Mouse (Mus musculus) heart, embryonic 11.5 days (tissue): ENCODE measurements around the gene Denr. TPM values are rescaled to one million over a fixed set of nuclear protein-coding genes. Genes with fewer than 3 reads are reported as not detected.
A peak's percentile ranks its signal among the peaks of the same experiment; 100 is the strongest.

Experiments used
- ATAC-seq: fragments of 200-750 bp; cut with Nextera tagmentation; replicated peaks from 2 replicates; pipeline ENCODE4 v1.8.0; 2017; ENCODE audit warnings: moderate library complexity; ENCODE audit not compliant: insufficient number of reproducible peaks, low FRiP score, low TSS enrichment
- H3K27ac ChIP-seq: fragments of 300-500 bp; sonication (generic); 2 replicates; pipeline ENCODE4 v1.5.1; 2014; ENCODE audit warnings: mild to moderate bottlenecking, low read depth, low read length
- H3K27me3 ChIP-seq: fragments of 300-500 bp; sonication (generic); 2 replicates; pipeline ENCODE4 v1.6.1; 2014; ENCODE audit warnings: mild to moderate bottlenecking, low read length, mixed read lengths; ENCODE audit not compliant: control insufficient read depth, insufficient read depth
- H3K36me3 ChIP-seq: fragments of 300-500 bp; sonication (generic); 2 replicates; pipeline ENCODE4 v1.6.1; 2014; ENCODE audit warnings: mild to moderate bottlenecking, low read length, moderate library complexity, mixed read lengths; ENCODE audit not compliant: control insufficient read depth, insufficient read depth
- H3K4me1 ChIP-seq: fragments of 300-500 bp; sonication (generic); 2 replicates; pipeline ENCODE4 v1.6.1; 2014; ENCODE audit warnings: low read length; ENCODE audit not compliant: control insufficient read depth, insufficient read depth
- H3K4me2 ChIP-seq: fragments of 300-500 bp; sonication (generic); 2 replicates; pipeline ENCODE4 v1.6.1; 2014; ENCODE audit warnings: mild to moderate bottlenecking, moderate library complexity
- H3K4me3 ChIP-seq: fragments of 300-500 bp; sonication (generic); 2 replicates; pipeline ENCODE4 v1.5.1; 2014; ENCODE audit warnings: low read depth, low read length
- H3K9ac ChIP-seq: fragments of 300-500 bp; sonication (generic); 2 replicates; pipeline ENCODE4 v1.6.1; 2014; ENCODE audit warnings: mild to moderate bottlenecking, low read depth, low read length, moderate library complexity
- H3K9me3 ChIP-seq: fragments of 300-500 bp; sonication (generic); replicated peaks from 2 replicates; pipeline ENCODE4 v1.6.1; 2016; ENCODE audit warnings: low read length; ENCODE audit not compliant: control insufficient read depth
- WGBS: fragments of 180-500 bp; shearing (Covaris S2); extraction: QIAGEN DNeasy Blood & Tissue Kit; methylation state at CpG from one replicate; pipeline ENCODE4 v1.1.7; 2014; ENCODE audit not compliant: insufficient replicate concordance; 5-methylcytosine and 5-hydroxymethylcytosine counted together
- polyA plus RNA-seq: library from polyadenylated mRNA; unstranded; fragments of >200 nt; fragmentation: Nextera tagmentation; extraction: Ambion mirVana; gene quantifications from 2 replicates; pipeline ENCODE4 v1.2.1, GENCODE M21; 2014

Denr gene
- polyA plus RNA-seq, 1 experiment from 2014 or later: 110 TPM

GRCm38 (mm10) chr5:123878056-123878455, 28.9 kb upstream of the Denr start:
- WGBS: 69% methylated on average over 14 of the region's 14 CpGs
- Histone ChIP-seq H3K4me3 (no peak overlapping the region), H3K27me3 (peaks cover 2% of the 10 kb centered on the region; the same call in 1 of the 2 replicates), H3K4me2 (no peak overlapping the region), H3K36me3 (no peaks in the 10 kb centered on the region), H3K4me1 (no peaks in the 10 kb centered on the region), H3K9me3 (no peaks in the 10 kb centered on the region), H3K9ac (no peak overlapping the region), H3K27ac (no peak overlapping the region)
- ATAC-seq: no peak

GRCm38 (mm10) chr5:123879928-123880327, 27.0 kb upstream of the Denr start, which contains the start of gene Hcar1:
Gene Hcar1, minus strand, starts transcription at chr5:123880020.
- WGBS: 51% methylated on average over 12 of the region's 12 CpGs
- no peak within 1 kb of the TSS for H3K4me3 ChIP-seq
- H3K9me3 ChIP-seq: no peaks in the 10 kb centered on the region
- H3K27me3 ChIP-seq: peaks cover 2% of the 10 kb centered on the region; the same call in 1 of the 2 replicates
- H3K4me2 ChIP-seq: peak within 1 kb of the TSS; percentile 2; the same call in 1 of the 2 replicates
- no peak within 1 kb of the TSS for H3K27ac ChIP-seq
- ATAC-seq: no peak
- H3K9ac ChIP-seq: no peak within 1 kb of the TSS; the same call in 1 of the 2 replicates
- H3K36me3 ChIP-seq: no peaks in the 10 kb centered on the region
- H3K4me1 ChIP-seq: no peaks in the 10 kb centered on the region

DNA sequence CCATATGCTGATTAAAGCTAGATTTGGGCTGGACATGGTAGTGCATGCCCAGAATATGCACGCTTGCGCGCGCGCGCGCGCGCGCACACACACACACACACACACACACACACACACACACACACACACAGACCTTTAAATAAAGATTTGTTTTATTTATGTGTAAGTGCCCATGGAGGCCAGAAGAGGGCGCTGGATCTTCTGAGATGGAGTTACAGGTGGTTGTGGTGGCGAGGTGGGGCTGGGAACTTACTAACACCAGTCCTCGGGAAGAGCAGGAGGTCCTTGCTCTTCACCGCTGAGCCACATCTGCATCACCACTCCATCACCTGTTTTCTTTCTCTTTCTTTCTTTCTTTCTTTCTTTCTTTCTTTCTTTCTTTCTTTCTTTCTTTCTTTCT, 26.2 kb upstream of the Denr start:
- H3K27me3 ChIP-seq: peaks cover 2% of the 10 kb centered on the region; the same call in 1 of the 2 replicates
- no peak overlapping the region for H3K27ac ChIP-seq
- H3K36me3 ChIP-seq: no peaks in the 10 kb centered on the region
- H3K4me2 ChIP-seq: no peak overlapping the region
- H3K9me3 ChIP-seq: no peaks in the 10 kb centered on the region
- ATAC-seq: no peak
- no peaks in the 10 kb centered on the region for H3K4me1 ChIP-seq
- no peak overlapping the region for H3K4me3 ChIP-seq
- WGBS: 81% methylated on average over 12 of the region's 14 CpGs
- H3K9ac ChIP-seq: no peak overlapping the region

- Histone ChIP-seq H3K27ac (no peak overlapping the region), H3K9ac (no peak overlapping the region), H3K27me3 (peaks cover 2% of the 10 kb centered on the region; the same call in 1 of the 2 replicates), H3K4me3 (no peak overlapping the region), H3K4me2 (no peak overlapping the region), H3K9me3 (no peaks in the 10 kb centered on the region), H3K4me1 (no peaks in the 10 kb centered on the region), H3K36me3 (no peaks in the 10 kb centered on the region)
- ATAC-seq: no peak
- 72% methylated on average over 7 of the region's 7 CpGs for WGBS
These were observed 23.1 kb upstream of the Denr start for GRCm38 (mm10) chr5:123883891-123884290.

DNA sequence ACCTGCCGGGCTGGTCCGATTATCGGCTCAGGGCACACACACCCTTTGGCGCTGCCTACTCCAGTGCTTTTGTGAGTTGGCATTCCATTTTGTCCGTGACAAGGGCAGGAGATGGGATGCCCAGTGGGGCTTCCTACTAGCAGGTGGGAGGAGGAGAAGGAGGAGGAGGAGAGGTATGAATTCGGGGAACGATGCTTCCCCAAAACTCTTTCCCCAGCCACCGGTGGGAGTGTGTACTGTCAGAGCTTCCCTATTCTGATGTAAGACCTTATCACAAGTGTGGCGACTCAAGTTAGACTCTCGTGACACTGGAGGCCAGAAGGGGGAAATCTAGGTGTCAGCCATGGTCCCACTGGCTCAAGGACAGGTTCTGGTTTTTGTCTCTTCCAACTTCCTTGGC, 22.6 kb upstream of the Denr start:
- Histone ChIP-seq H3K4me1 (no peaks in the 10 kb centered on the region), H3K4me2 (no peak overlapping the region), H3K36me3 (no peaks in the 10 kb centered on the region), H3K9ac (no peak overlapping the region), H3K27ac (no peak overlapping the region), H3K27me3 (peaks cover 1% of the 10 kb centered on the region; the same call in 1 of the 2 replicates), H3K9me3 (no peaks in the 10 kb centered on the region), H3K4me3 (no peak overlapping the region)
- 66% methylated on average over 10 of the region's 10 CpGs for WGBS
- no peak for ATAC-seq

GRCm38 (mm10) chr5:123886365-123886764, 20.6 kb upstream of the Denr start:
- no peaks in the 10 kb centered on the region for H3K4me1 ChIP-seq
- 65% methylated on average over 3 of the region's 3 CpGs for WGBS
- H3K9me3 ChIP-seq: no peaks in the 10 kb centered on the region
- no peak overlapping the region for H3K27ac ChIP-seq
- no peak for ATAC-seq
- no peak overlapping the region for H3K9ac ChIP-seq
- H3K4me3 ChIP-seq: no peak overlapping the region
- H3K4me2 ChIP-seq: no peak overlapping the region
- no peaks in the 10 kb centered on the region for H3K36me3 ChIP-seq
- no peaks in the 10 kb centered on the region for H3K27me3 ChIP-seq

GRCm38 (mm10) chr5:123890312-123890711, 16.7 kb upstream of the Denr start:
- H3K27me3 ChIP-seq: no peaks in the 10 kb centered on the region
- 71% methylated on average over 2 of the region's 2 CpGs for WGBS
- no peak overlapping the region for H3K4me3 ChIP-seq
- no peak overlapping the region for H3K27ac ChIP-seq
- no peak overlapping the region for H3K9ac ChIP-seq
- no peak for ATAC-seq
- H3K36me3 ChIP-seq: no peaks in the 10 kb centered on the region
- H3K4me2 ChIP-seq: no peak overlapping the region
- no peaks in the 10 kb centered on the region for H3K9me3 ChIP-seq
- no peaks in the 10 kb centered on the region for H3K4me1 ChIP-seq

DNA sequence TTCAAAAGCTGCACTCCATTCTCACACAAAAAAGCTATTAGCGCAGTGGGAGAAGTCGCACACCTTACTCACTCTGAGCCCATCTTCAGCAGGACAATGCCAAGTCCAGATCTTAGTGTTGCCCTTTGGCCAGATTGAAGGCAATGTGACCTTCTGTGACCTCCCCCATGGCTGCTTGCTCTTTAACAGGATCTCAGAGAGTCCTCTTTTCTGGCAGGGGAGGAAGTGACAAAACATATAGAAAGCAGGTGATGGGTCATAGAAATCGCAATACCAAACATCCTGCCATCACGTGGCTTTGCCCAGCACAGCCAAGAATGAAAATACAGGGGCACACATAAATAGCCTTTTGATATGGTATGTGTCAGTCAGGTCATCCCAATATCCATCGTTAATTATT, 16.0 kb upstream of the Denr start:
- WGBS: 83% methylated on average over 5 of the region's 5 CpGs
- no peak for ATAC-seq
- Histone ChIP-seq H3K27ac (no peak overlapping the region), H3K9ac (no peak overlapping the region), H3K36me3 (no peaks in the 10 kb centered on the region), H3K4me1 (no peaks in the 10 kb centered on the region), H3K4me3 (no peak overlapping the region), H3K4me2 (no peak overlapping the region), H3K27me3 (no peaks in the 10 kb centered on the region), H3K9me3 (no peaks in the 10 kb centered on the region)

DNA sequence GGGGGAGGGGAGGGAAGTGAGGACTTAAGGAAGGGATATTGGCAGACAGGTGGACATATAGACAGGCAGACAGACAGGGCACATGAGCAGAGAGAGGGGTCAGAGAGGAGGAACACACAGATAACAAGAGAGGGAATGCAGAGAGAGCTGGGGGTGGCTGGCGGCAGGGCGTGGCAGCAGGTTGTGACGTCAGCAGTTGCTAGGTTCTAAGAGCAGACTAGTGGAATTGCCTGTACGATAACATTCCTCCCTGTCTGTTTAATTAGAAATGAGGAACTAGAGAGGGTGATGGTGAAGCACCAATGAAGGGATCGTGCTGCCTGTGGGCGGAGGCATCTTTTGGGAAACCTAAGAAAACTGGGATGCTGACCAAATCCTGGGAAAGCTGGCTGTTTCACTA, 15.3 kb upstream of the Denr start:
- Histone ChIP-seq H3K27ac (no peak overlapping the region), H3K4me1 (no peaks in the 10 kb centered on the region), H3K9me3 (no peaks in the 10 kb centered on the region), H3K4me3 (no peak overlapping the region), H3K4me2 (no peak overlapping the region), H3K27me3 (no peaks in the 10 kb centered on the region), H3K9ac (no peak overlapping the region), H3K36me3 (no peaks in the 10 kb centered on the region)
- no peak for ATAC-seq
- 36% methylated on average over 6 of the region's 6 CpGs for WGBS
